Mouse (Mus musculus) heart, embryonic 16.5 days (tissue): Measurements from ENCODE around the gene Gse1. TPM values are rescaled to one million over a fixed set of nuclear protein-coding genes. Genes with fewer than 3 reads are reported as not detected.
A peak's percentile ranks its signal among the peaks of the same experiment; 100 is the strongest.

ENCODE experiments used
- ATAC-seq: fragments of 200-750 bp; cut with Nextera tagmentation; replicated peaks from 2 replicates; pipeline ENCODE4 v1.8.0; 2017; ENCODE audit warnings: moderate number of reproducible peaks; ENCODE audit not compliant: insufficient read depth, low FRiP score; ENCODE audit errors: extremely low read depth
- H3K27ac ChIP-seq: fragments of 300-500 bp; sonication (generic); 2 replicates; pipeline ENCODE4 v1.5.1; 2014; ENCODE audit warnings: mild to moderate bottlenecking, low read length, control low read depth, moderate library complexity
- H3K27me3 ChIP-seq: fragments of 300-500 bp; sonication (generic); 2 replicates; pipeline ENCODE4 v1.6.1; 2014; ENCODE audit warnings: low read length, mixed read lengths; ENCODE audit not compliant: control insufficient read depth, insufficient read depth
- H3K36me3 ChIP-seq: fragments of 300-500 bp; sonication (generic); 2 replicates; pipeline ENCODE4 v1.6.1; 2014; ENCODE audit not compliant: control insufficient read depth, insufficient read depth
- H3K4me1 ChIP-seq: fragments of 300-500 bp; sonication (generic); 2 replicates; pipeline ENCODE4 v1.6.1; 2014; ENCODE audit warnings: low read length, mixed read lengths; ENCODE audit not compliant: control insufficient read depth, insufficient read depth
- H3K4me2 ChIP-seq: fragments of 300-500 bp; sonication (generic); 2 replicates; pipeline ENCODE4 v1.6.1; 2014; ENCODE audit warnings: low read depth, mild to moderate bottlenecking, control low read depth, low read length
- H3K4me3 ChIP-seq: fragments of 300-500 bp; sonication (generic); 2 replicates; pipeline ENCODE4 v1.5.1; 2014; ENCODE audit warnings: mild to moderate bottlenecking, control low read depth, low read length
- H3K9ac ChIP-seq: fragments of 300-500 bp; sonication (generic); 2 replicates; pipeline ENCODE4 v1.6.1; 2014; ENCODE audit warnings: low read length, control low read depth
- H3K9me3 ChIP-seq: fragments of 300-500 bp; sonication (generic); replicated peaks from 2 replicates; pipeline ENCODE4 v1.6.1; 2016; ENCODE audit warnings: low read length; ENCODE audit not compliant: control insufficient read depth
- WGBS: fragments of 180-500 bp; shearing (Covaris S2); extraction: QIAGEN DNeasy Blood & Tissue Kit; methylation state at CpG from one replicate; pipeline ENCODE4 v1.1.7; 2014; 5-methylcytosine and 5-hydroxymethylcytosine counted together
- polyA plus RNA-seq: library from polyadenylated mRNA; unstranded; fragments of >200 nt; fragmentation: Nextera tagmentation; extraction: Ambion mirVana; gene quantifications from 2 replicates; pipeline ENCODE4 v1.2.1, GENCODE M21; 2015

Gene Gse1
- polyA plus RNA-seq, 1 experiment from 2014 or later = 7.7 TPM

- Histone ChIP-seq H3K9me3 (no peaks in the 10 kb centered on the region), H3K27ac (peak overlapping the region; percentile 83), H3K4me3 (no peak overlapping the region), H3K4me1 (peaks cover 82% of the 10 kb centered on the region), H3K4me2 (peak overlapping the region; percentile 14; the same call in 1 of the 2 replicates), H3K36me3 (no peaks in the 10 kb centered on the region), H3K27me3 (no peaks in the 10 kb centered on the region), H3K9ac (peak overlapping the region; percentile 52)
- ATAC-seq = peak; percentile 29
- 34% methylated on average over 8 of the region's 8 CpGs for WGBS
Measured at GRCm38 (mm10) chr8:120371725-120372457, 143.6 kb downstream of the Gse1 start.

- Histone ChIP-seq H3K9me3 (no peaks in the 10 kb centered on the region), H3K27me3 (no peaks in the 10 kb centered on the region), H3K36me3 (no peaks in the 10 kb centered on the region), H3K9ac (no peak overlapping the region), H3K4me3 (no peak overlapping the region), H3K27ac (peak overlapping the region; percentile 83), H3K4me1 (peaks cover 86% of the 10 kb centered on the region), H3K4me2 (no peak overlapping the region)
- ATAC-seq = no peak
- 89% methylated on average over 6 of the region's 6 CpGs for WGBS
Measured at GRCm38 (mm10) chr8:120372684-120373083, 144.4 kb downstream of the Gse1 start.

DNA sequence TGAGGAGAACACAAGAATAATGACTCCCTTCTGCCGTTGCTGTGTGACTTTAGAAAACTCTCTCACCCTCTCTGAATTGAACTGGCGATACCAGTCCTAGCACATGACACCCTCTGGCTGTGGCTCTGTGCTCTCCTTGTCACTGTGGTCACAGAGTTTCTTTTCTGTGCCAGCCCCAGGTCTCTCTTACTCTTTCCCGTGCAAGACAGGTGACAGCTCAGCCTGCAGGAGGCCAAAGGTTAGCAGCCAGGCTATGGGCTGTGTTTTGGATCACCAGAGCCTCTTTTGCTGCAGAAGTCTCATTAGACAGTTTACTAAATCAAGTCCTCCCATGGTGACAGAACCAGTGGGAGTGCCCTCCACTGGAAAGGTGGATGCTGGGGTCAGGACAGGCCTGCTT, 145.4 kb downstream of the Gse1 start:
- Histone ChIP-seq H3K4me3 (no peak overlapping the region), H3K4me2 (no peak overlapping the region), H3K4me1 (peaks cover 90% of the 10 kb centered on the region), H3K27me3 (no peaks in the 10 kb centered on the region), H3K27ac (peak overlapping the region; percentile 15; the same call in 1 of the 2 replicates), H3K36me3 (no peaks in the 10 kb centered on the region), H3K9ac (no peak overlapping the region), H3K9me3 (no peaks in the 10 kb centered on the region)
- 68% methylated on average over 3 of the region's 3 CpGs for WGBS
- ATAC-seq = no peak

- H3K4me3 ChIP-seq = no peak overlapping the region
- H3K27ac ChIP-seq = peak overlapping the region; percentile 15; the same call in 1 of the 2 replicates
- WGBS = 74% methylated on average over 1 of the region's 1 CpGs
- H3K9me3 ChIP-seq = no peaks in the 10 kb centered on the region
- H3K4me1 ChIP-seq = peaks cover 90% of the 10 kb centered on the region
- H3K9ac ChIP-seq = no peak overlapping the region
- no peak overlapping the region for H3K4me2 ChIP-seq
- H3K36me3 ChIP-seq = no peaks in the 10 kb centered on the region
- no peaks in the 10 kb centered on the region for H3K27me3 ChIP-seq
- no peak for ATAC-seq
Measured at GRCm38 (mm10) chr8:120374070-120374469, 145.8 kb downstream of the Gse1 start.

DNA sequence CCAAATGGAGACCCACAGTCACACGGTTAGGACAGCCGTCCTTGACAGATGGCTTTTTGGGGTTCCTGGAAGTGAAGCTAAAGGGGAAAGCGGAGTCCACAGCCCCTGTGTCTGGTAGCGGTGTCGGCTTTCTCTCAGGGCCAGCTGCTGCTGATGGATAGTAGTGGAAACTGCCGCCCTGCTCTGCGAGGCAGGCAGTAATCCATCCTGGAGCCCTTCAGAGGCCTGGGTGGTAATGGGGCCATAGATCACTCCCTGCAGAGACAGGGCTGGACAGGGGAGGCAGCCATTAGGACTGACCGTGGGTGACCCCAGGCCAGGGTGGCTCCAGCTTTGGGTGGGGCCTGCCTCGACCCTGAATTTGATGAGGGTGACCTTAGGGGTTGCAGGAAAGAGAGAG, 146.3 kb downstream of the Gse1 start:
- H3K27ac ChIP-seq = peak overlapping the region; percentile 15; the same call in 1 of the 2 replicates

DNA sequence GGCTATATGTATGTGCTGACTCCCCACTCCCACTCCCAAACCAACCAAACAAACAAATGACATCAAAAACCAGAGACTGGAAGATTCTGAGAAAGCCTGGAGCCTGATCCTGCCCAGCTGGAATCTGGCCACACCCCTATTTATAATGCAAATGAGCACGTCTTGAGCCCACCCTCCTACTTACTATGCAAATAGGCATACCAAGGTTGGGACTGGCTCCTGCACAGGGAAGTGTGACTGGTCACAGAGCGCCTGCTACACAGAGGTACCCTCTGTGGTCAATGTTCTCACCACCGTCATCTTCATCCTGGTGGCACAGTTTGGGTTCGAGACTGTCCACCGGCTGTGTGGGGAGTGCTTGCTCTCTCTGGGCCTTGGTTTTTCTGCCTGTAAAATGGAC, 146.9 kb downstream of the Gse1 start:
- Histone ChIP-seq H3K9me3 (no peaks in the 10 kb centered on the region), H3K36me3 (no peaks in the 10 kb centered on the region), H3K27ac (no peak overlapping the region), H3K9ac (no peak overlapping the region), H3K4me3 (no peak overlapping the region), H3K4me2 (no peak overlapping the region), H3K27me3 (no peaks in the 10 kb centered on the region), H3K4me1 (peaks cover 83% of the 10 kb centered on the region)
- WGBS = 61% methylated on average over 5 of the region's 5 CpGs
- ATAC-seq = no peak

More for the DNA sequence above, 146.3 kb downstream of the Gse1 start:
- Histone ChIP-seq H3K4me3 (no peak overlapping the region), H3K9ac (0 out of 2 replicates have a peak overlapping the region, but pooled peaks have one; percentile 9), H3K27me3 (no peaks in the 10 kb centered on the region), H3K36me3 (no peaks in the 10 kb centered on the region), H3K9me3 (no peaks in the 10 kb centered on the region), H3K4me2 (no peak overlapping the region), H3K4me1 (peaks cover 89% of the 10 kb centered on the region)
- WGBS = 52% methylated on average over 9 of the region's 9 CpGs
- no peak for ATAC-seq

DNA sequence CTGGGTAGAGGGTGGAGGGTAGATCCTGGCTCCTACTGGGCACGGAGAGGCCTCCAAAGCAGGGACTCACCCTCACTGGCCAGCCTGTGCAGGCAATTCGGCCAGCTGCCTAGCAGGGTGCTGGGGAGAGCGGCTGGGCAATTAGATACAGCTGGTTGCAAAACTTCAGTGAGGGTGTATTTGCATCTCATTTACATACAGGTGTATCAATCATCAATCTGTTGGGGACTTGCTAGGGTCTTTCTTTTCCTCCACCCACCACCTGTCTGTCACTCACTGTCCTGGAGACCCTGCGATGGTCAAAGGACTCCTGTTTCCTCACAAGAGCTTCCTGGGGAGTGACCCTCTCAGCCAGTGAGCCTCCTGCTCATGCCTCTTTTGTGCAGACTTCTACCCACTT, 148.0 kb downstream of the Gse1 start:
- Histone ChIP-seq H3K27ac (no peak overlapping the region), H3K4me1 (peaks cover 78% of the 10 kb centered on the region), H3K9me3 (no peaks in the 10 kb centered on the region), H3K4me3 (no peak overlapping the region), H3K27me3 (no peaks in the 10 kb centered on the region), H3K36me3 (no peaks in the 10 kb centered on the region), H3K9ac (no peak overlapping the region), H3K4me2 (no peak overlapping the region)
- no peak for ATAC-seq
- WGBS = 90% methylated on average over 4 of the region's 4 CpGs

DNA sequence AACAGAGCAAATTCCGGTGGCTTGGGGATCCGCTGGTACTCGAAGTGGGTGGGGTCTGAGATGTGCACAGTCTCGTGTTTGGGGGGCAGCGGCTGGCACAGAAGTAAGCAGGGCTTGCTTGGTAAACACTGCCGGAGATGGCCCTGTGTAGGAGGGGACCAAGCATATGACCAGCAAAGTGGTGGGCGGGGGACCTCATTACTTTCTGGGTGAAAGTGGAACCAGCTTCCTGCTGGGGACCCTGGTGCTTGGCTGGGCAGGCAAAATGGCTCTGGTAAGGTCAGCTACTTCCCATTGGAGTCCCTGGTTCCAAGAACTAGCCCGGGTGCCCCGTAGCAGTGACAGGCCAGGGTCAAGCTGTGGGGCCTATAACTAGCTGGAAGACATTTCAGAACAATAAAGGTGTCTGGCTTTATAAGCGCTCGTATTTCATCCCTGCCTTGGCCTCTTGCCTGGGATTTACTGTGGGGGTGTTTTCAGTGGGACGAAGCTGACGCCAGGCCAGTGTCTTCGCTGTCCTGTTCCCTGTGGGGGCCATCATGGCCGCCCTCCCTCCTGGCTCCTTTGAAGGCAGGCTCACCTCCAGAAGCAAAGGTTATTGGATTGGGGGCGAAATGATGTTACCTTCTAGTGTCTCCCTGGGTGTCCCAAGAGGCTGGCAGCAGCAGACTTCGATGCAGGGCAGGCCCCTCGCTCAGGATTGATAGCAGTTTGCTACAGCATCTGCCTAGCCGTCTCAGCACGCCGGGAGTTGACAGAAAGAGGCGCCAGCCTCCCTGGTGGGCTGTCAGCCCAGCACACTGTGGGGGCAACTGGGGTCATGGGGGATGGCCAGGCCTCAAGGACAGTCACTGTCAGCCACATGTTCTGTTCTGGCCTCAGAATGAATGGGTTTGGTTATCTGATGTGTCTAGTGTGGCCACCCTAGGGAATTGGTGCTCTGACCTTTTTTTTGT, 148.9 kb downstream of the Gse1 start:
- Histone ChIP-seq H3K9ac (peak overlapping the region; percentile 21; the same call in 1 of the 2 replicates), H3K4me3 (no peak overlapping the region), H3K27me3 (no peaks in the 10 kb centered on the region), H3K4me2 (no peak overlapping the region), H3K4me1 (peaks cover 78% of the 10 kb centered on the region), H3K27ac (peak overlapping the region; percentile 53), H3K9me3 (no peaks in the 10 kb centered on the region), H3K36me3 (no peaks in the 10 kb centered on the region)
- no peak for ATAC-seq
- 48% methylated on average over 22 of the region's 22 CpGs for WGBS

- Histone ChIP-seq H3K4me2 (no peak overlapping the region), H3K4me1 (peaks cover 77% of the 10 kb centered on the region), H3K4me3 (no peak overlapping the region), H3K9ac (no peak overlapping the region), H3K9me3 (no peaks in the 10 kb centered on the region), H3K27me3 (no peaks in the 10 kb centered on the region), H3K27ac (no peak overlapping the region; the same call in 1 of the 2 replicates), H3K36me3 (no peaks in the 10 kb centered on the region)
- no peak for ATAC-seq
- 71% methylated on average over 7 of the region's 7 CpGs for WGBS
Measured at GRCm38 (mm10) chr8:120377803-120378189, 149.5 kb downstream of the Gse1 start.
